Mouse (Mus musculus) inflammation-experienced regulatory T-cells, adult 6 months (primary cell): ENCODE data around the gene Phf5a. TPM values are rescaled to one million over a fixed set of nuclear protein-coding genes. Genes with fewer than 3 reads are reported as not detected.

Experiments
- ATAC-seq: one replicate; pipeline ENCODE4 v1.8.0; 2017
- polyA plus RNA-seq, 3 experiments: library from polyadenylated mRNA; unstranded; fragments of 100-300 nt; shearing (Covaris generic); gene quantifications; one replicate each; pipeline ENCODE4 v1.2.1; 2017

Phf5a gene
- polyA plus RNA-seq, 3 experiments from 2014 or later: 79.6 to 117 (median 95.2) TPM

- ATAC-seq: no peak
Observed at GRCm38 (mm10) chr15:81822631-81823030, 49.1 kb downstream of the Phf5a start.

- ATAC-seq: no peak
Observed at GRCm38 (mm10) chr15:81818404-81818803, 53.3 kb downstream of the Phf5a start.

GRCm38 (mm10) chr15:81814716-81815370 is 56.9 kb downstream of the Phf5a start:
- no peak for ATAC-seq

Other genes starting within 250 kb of the Phf5a start
- 10 to 100 TPM; 23.1 to 24.7 (median 24.1) TPM for gene L3mbtl2, start 208.0 kb downstream of the Phf5a start, polyA plus RNA-seq
- gene Chadl, start 174.6 kb downstream of the Phf5a start, polyA plus RNA-seq: 1 to 10 TPM; 1.0 to 2.6 (median 1.3) TPM
- 1 to 10 TPM; 4.3 to 8.1 (median 5.7) TPM for gene Zc3h7b, start 126.9 kb downstream of the Phf5a start, polyA plus RNA-seq
- gene Rangap1, start 126.4 kb downstream of the Phf5a start, polyA plus RNA-seq: 10 to 100 TPM; 43.0 to 72.2 (median 45.8) TPM
- 10 to 100 TPM in 1 of 3 experiments, 1 to 10 TPM in 2; 2.3 to 14.0 (median 8.8) TPM for gene Tef, start 69.5 kb downstream of the Phf5a start, polyA plus RNA-seq
- gene Tob2, start 13.1 kb downstream of the Phf5a start, polyA plus RNA-seq: 10 to 100 TPM; 29.7 to 45.8 (median 34.0) TPM
- 100 to 1,000 TPM in 1 of 3 experiments, 10 to 100 TPM in 2; 83.2 to 115 (median 93.9) TPM for gene Aco2, start 398 bp upstream of the Phf5a start, polyA plus RNA-seq
- gene Polr3h, start 54.3 kb upstream of the Phf5a start, polyA plus RNA-seq: 10 to 100 TPM; 17.4 to 28.3 (median 22.6) TPM
- gene Csdc2, start 64.8 kb upstream of the Phf5a start, polyA plus RNA-seq: not detected
- gene Pmm1, start 89.0 kb upstream of the Phf5a start, polyA plus RNA-seq: 10 to 100 TPM in 2 of 3 experiments, 1 to 10 TPM in 1; 9.3 to 33.3 (median 11.7) TPM
- gene 1700029P11Rik, start 108.6 kb upstream of the Phf5a start, polyA plus RNA-seq: not detected
- gene Xrcc6, start 115.9 kb upstream of the Phf5a start, polyA plus RNA-seq: 10 to 100 TPM; 54.3 to 56.7 (median 54.4) TPM
- gene Desi1, start 162.0 kb upstream of the Phf5a start, polyA plus RNA-seq: 10 to 100 TPM in 2 of 3 experiments, 1 to 10 TPM in 1; 8.8 to 13.8 (median 12.5) TPM
- gene Snu13, start 175.7 kb upstream of the Phf5a start, polyA plus RNA-seq: 100 to 1,000 TPM; 178 to 210 (median 205) TPM
- not detected for gene 4930407I10Rik, start 187.2 kb upstream of the Phf5a start, polyA plus RNA-seq
- under 1 TPM in 1 of 3 experiments, not detected in 2; 0.12 TPM for gene Mei1, start 198.1 kb upstream of the Phf5a start, polyA plus RNA-seq